Mouse (Mus musculus) E14TG2a.4 (cell line): ENCODE data around the gene Ppt1.
A peak's percentile ranks its signal among the peaks of the same experiment; 100 is the strongest.
"Not testable (repeated sequence)": the region's sequence is repeated elsewhere in the genome, so short reads cannot be mapped to it uniquely, and the experiment has no call there.

ENCODE experiments used
- H3K27me3 ChIP-seq: 2 replicates; pipeline ENCODE4 v1.6.1; 2014; ENCODE audit warnings: low read length, control low read depth; ENCODE audit not compliant: insufficient read depth
- H3K36me3 ChIP-seq: 2 replicates; pipeline ENCODE4 v1.6.1; 2014; ENCODE audit warnings: low read length, control low read depth; ENCODE audit not compliant: insufficient read depth
- H3K4me1 ChIP-seq: replicated peaks from 2 replicates; pipeline ENCODE4 v1.6.1; 2014; ENCODE audit warnings: low read depth, low read length, control low read depth
- H3K4me3 ChIP-seq: replicated peaks from 2 replicates; pipeline ENCODE4 v1.5.1; 2014; ENCODE audit warnings: mild to moderate bottlenecking, low read length
- H3K9me3 ChIP-seq: 2 replicates; pipeline ENCODE4 v1.6.1; 2014; ENCODE audit warnings: low read length, control low read depth
- CTCF ChIP-seq: conservative IDR thresholded peaks from 2 replicates; pipeline ENCODE4 v1.5.1; 2014; ENCODE audit warnings: low read length
- NANOG ChIP-seq: IDR thresholded peaks from 2 replicates; pipeline ENCODE4 v1.6.1; 2014; ENCODE audit warnings: borderline replicate concordance, low read length, mixed read lengths
- POU5F1 ChIP-seq: IDR thresholded peaks from 2 replicates; pipeline ENCODE4 v1.6.1; 2014; ENCODE audit warnings: low read length, borderline replicate concordance

The Ppt1 gene

DNA sequence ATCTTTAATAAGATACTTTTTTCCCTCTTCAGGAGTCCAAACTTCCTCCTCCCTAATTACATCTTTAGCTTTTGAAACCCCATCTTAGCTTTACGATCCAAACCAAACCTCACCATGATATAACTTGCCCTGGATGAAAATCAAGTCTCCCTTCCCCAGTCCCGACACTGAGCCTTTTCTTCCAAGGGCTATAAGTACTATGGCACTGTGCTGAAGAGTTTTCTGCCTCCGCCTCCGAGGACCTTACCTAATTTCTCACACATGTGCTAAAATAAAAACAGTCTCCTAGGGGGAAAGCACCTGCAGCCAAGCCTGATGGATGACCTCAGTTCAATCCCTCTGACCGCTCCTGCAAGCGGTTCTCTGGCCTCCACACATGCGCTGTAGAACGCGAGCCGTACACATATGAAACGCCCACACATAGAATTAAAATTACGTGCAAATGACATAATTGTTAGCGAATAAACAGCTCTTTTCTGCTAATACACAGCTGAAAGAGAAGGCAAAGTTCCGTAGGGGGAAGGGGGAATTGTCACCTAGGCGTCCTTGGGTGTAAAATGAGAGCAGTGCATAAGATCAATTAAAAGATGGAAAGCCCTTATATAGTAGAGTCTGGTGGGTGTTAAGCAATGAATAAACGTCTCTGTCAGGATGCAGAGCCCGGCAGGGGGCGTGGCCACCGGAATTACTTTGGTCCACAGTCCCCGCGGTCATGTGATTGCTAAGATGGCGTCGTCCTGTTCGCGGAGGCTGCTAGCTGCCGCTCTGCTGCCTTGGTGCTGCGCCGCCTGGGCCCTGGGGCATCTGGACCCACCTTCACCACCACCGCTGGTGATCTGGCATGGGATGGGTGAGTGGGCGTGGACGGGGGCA, at the start of gene Ppt1:
Ppt1 (plus strand) TSS at position 713 of the 873 bp plus-strand sequence.
- H3K27me3 ChIP-seq: no peaks in the 10 kb centered on the region
- no peaks in the 10 kb centered on the region for H3K9me3 ChIP-seq
- H3K4me1 ChIP-seq: peaks cover 30% of the 10 kb centered on the region
- H3K4me3 ChIP-seq: peak within 1 kb of the TSS; percentile 94
- H3K36me3 ChIP-seq: no peaks in the 10 kb centered on the region
- TF ChIP-seq NANOG: no peak
- TF ChIP-seq CTCF: no peak
- no peak for TF ChIP-seq POU5F1

- H3K4me3 ChIP-seq: no peak overlapping the region
- H3K4me1 ChIP-seq: no peaks in the 10 kb centered on the region
- no peaks in the 10 kb centered on the region for H3K9me3 ChIP-seq
- TF ChIP-seq POU5F1 (no peak), NANOG (no peak), CTCF (no peak)
- H3K27me3 ChIP-seq: no peaks in the 10 kb centered on the region
- H3K36me3 ChIP-seq: no peaks in the 10 kb centered on the region
These were observed 46.5 kb upstream of the Ppt1 start for GRCm38 (mm10) chr4:122789335-122790089.

DNA sequence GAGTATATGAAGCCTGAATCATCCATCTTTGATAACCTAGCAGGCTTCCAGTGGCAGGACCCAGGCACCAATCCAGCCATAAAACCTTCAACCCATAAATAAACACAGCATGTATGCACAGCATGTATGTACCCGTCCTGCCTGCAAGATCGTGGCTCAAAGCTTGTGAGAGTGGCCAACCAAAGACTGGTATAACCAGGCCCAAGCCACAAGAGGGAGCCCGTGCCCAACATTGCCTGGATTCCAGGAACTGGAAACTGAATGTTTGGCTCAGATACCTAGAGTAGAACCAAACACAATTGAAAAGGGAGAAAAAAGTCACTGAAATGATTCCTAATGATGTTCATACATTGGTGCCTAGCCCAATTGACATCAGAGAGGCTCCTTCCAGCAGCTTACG, 27.9 kb upstream of the Ppt1 start:
- H3K4me3 ChIP-seq: no peak overlapping the region

GRCm38 (mm10) chr4:122811180-122811579, 24.9 kb upstream of the Ppt1 start:
- H3K4me3 ChIP-seq: no peak overlapping the region
- no peaks in the 10 kb centered on the region for H3K4me1 ChIP-seq
- no peak for TF ChIP-seq CTCF
- no peak for TF ChIP-seq POU5F1
- TF ChIP-seq NANOG: no peak
- H3K36me3 ChIP-seq: no peaks in the 10 kb centered on the region
- H3K9me3 ChIP-seq: no peaks in the 10 kb centered on the region
- no peaks in the 10 kb centered on the region; the same call in 1 of the 2 replicates for H3K27me3 ChIP-seq

More for the DNA sequence above, 27.9 kb upstream of the Ppt1 start:
- Histone ChIP-seq H3K9me3 (no peaks in the 10 kb centered on the region), H3K27me3 (no peaks in the 10 kb centered on the region; the same call in 1 of the 2 replicates), H3K4me1 (no peaks in the 10 kb centered on the region), H3K36me3 (no peaks in the 10 kb centered on the region)
- no peak for TF ChIP-seq POU5F1
- peak; percentile 57 for TF ChIP-seq CTCF

DNA sequence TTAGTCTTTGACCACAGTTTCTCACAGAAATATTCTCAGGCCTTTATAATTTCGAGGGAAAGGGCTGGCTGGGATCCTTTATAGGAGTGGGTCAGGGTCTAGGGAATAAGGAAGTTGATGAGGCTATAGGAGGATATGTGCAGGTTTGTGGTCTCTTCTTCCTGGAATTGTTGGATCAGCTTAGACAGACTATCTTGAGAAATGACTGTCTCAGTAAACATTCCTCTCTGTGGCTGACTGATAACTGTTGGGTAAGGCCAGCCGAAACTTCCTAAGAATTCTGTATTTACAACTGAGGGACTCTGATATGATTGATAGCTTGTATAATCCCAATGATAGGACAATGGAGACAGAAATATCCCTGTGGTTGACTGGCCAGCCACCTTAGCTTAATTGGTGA, 24.2 kb upstream of the Ppt1 start:
- Histone ChIP-seq H3K9me3 (no peaks in the 10 kb centered on the region), H3K4me1 (no peaks in the 10 kb centered on the region)
- no peak for TF ChIP-seq POU5F1
- no peak for TF ChIP-seq NANOG

GRCm38 (mm10) chr4:122816202-122816601, 19.8 kb upstream of the Ppt1 start:
- TF ChIP-seq CTCF (no peak), POU5F1 (no peak), NANOG (no peak)

More for the DNA sequence above, 24.2 kb upstream of the Ppt1 start:
- no peak overlapping the region for H3K4me3 ChIP-seq
- no peaks in the 10 kb centered on the region for H3K27me3 ChIP-seq
- H3K36me3 ChIP-seq: no peaks in the 10 kb centered on the region

GRCm38 (mm10) chr4:122820941-122821340, 15.1 kb upstream of the Ppt1 start:
- H3K4me1 ChIP-seq, H3K36me3 ChIP-seq, H3K27me3 ChIP-seq: not testable (repeated sequence)
- Histone ChIP-seq H3K9me3 (peaks cover 11% of the 10 kb centered on the region), H3K4me3 (peak overlapping the region; percentile 41)

More at GRCm38 (mm10) chr4:122816202-122816601, 19.8 kb upstream of the Ppt1 start:
- Histone ChIP-seq H3K9me3 (no peaks in the 10 kb centered on the region), H3K36me3 (no peaks in the 10 kb centered on the region), H3K4me1 (no peaks in the 10 kb centered on the region), H3K27me3 (peaks cover 7% of the 10 kb centered on the region; the same call in 1 of the 2 replicates), H3K4me3 (no peak overlapping the region)

DNA sequence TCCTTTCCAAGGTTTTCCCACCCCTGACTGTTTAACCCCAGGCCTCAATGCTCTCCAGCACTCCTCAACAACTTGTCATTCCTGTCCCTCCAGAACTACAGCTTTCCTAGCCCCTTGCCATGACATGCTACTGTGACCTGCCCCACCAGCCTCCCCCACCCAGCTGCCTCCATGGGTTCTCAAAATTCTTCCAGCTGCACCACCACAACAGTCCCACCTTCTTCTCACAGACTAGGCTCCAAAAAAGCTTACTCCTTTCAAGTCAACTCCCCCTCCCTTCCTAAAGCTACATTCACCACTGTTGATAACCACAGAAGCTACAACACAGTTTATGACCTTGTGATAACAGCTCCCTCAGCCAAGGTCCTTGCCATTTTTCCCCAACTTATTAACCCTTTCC, 8.4 kb upstream of the Ppt1 start:
- TF ChIP-seq POU5F1 (no peak), NANOG (no peak), CTCF (no peak)

GRCm38 (mm10) chr4:122829339-122829738, 6.7 kb upstream of the Ppt1 start:
- no peak for TF ChIP-seq NANOG
- TF ChIP-seq CTCF: no peak
- no peak for TF ChIP-seq POU5F1
- Histone ChIP-seq H3K36me3 (no peaks in the 10 kb centered on the region), H3K27me3 (no peaks in the 10 kb centered on the region), H3K4me1 (no peaks in the 10 kb centered on the region; the same call in 1 of the 2 replicates), H3K4me3 (no peak overlapping the region), H3K9me3 (peaks cover 9% of the 10 kb centered on the region)

More for the DNA sequence above, 8.4 kb upstream of the Ppt1 start:
- H3K9me3 ChIP-seq: peaks cover 14% of the 10 kb centered on the region
- H3K4me1 ChIP-seq: no peaks in the 10 kb centered on the region; the same call in 1 of the 2 replicates
- H3K4me3 ChIP-seq: no peak overlapping the region
- H3K27me3 ChIP-seq: no peaks in the 10 kb centered on the region
- H3K36me3 ChIP-seq: no peaks in the 10 kb centered on the region
